Mouse (Mus musculus): ENCODE results near the gene Catsper1. TPM values are rescaled to one million over a fixed set of nuclear protein-coding genes. Genes with fewer than 3 reads are reported as not detected.

Catsper1 gene
- not detected in 2 replicates for polyA plus RNA-seq (2015; fragmentation: Nextera tagmentation; extraction: Ambion mirVana)

DNA sequence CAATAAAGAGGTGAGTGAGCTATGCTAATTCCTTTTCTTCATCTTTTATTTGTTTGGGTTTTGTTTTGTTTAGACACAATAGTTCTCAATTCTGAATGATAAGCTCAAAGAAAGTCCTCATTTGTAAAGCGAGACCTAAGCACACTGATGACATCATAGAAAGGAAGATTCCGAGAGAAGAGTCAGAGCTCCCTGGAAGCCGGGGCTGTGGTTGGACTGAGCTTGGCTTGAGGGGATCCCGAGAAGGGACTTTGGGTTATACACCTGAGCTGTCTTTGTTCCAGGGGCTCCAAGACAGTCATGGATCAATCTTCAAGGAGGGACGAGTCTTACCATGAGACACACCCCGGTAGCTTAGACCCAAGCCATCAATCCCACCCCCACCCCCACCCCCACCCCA is at the start of gene Catsper1:
TSS of gene Catsper1 (plus strand) at position 301 of the 400 bp plus-strand sequence.
- WGBS, result 89% methylated on average over 6 of the region's 6 CpGs
- Histone ChIP-seq H3K4me1 (ENCODE audit: insufficient read depth, low read length) (peaks cover 3% of the 10 kb centered on the region; the same call in 1 of the 2 replicates), H3K36me3 (ENCODE audit: insufficient read depth, low read length) (no peaks in the 10 kb centered on the region), H3K27ac (ENCODE audit: low read length) (no peak within 1 kb of the TSS), H3K4me2 (replicated peaks; ENCODE audit: low read depth, low read length) (no peak within 1 kb of the TSS), H3K4me3 (ENCODE audit: low read length) (no peak within 1 kb of the TSS), H3K9ac (replicated peaks; ENCODE audit: low read length) (no peak within 1 kb of the TSS; the same call in 1 of the 2 replicates), H3K9me3 (ENCODE audit: low read length) (no peaks in the 10 kb centered on the region), H3K27me3 (ENCODE audit: insufficient read depth, low read length) (no peaks in the 10 kb centered on the region)
- ATAC-seq (ENCODE audit: low FRiP score, low TSS enrichment), result no peak

DNA sequence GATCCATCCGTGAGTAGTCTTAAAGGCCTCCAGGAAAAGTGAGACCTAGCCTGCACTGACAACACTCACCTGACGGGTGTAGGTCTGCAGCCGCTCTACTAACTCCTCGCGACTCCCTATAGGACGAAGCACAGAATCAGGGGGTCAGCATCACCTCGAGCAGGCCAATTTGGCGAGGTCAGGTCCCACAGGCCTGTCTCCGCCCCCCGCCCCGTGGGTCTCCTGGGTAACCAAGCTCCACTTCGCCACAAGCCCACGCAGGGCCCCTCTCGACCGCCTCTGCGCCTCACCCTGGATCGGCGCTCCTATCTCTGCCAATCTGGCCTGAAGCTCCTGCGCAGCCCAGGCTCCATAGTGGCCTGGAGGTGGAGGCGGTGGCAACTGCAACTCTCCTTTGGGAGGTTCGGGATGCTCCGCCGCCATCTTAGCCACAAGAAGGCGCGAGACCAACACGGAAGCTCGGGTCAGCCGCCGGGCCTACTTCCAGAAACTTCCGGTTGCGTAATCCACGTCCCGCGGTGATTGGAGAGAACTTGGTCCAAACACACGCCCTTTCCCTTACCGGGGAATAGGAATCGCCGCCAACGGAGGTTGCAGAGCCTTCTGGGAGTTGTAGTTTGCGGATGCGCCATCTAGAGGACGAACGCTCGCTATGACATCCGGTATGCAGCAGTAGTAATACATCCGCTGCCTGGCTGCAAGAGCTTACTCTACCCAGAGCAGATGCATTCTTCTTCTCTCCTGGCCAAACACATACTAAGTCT is 40.4 kb upstream of the Catsper1 start, which contains the start of gene Sf3b2:
TSS of gene Sf3b2 (minus strand) at position 484 of the 764 bp plus-strand sequence.
- Histone ChIP-seq H3K4me3 (ENCODE audit: low read length) (peak within 1 kb of the TSS; percentile 88), H3K27ac (ENCODE audit: low read length) (peak within 1 kb of the TSS; percentile 84), H3K27me3 (ENCODE audit: insufficient read depth, low read length) (no peaks in the 10 kb centered on the region), H3K9me3 (ENCODE audit: low read length) (no peaks in the 10 kb centered on the region), H3K4me1 (ENCODE audit: insufficient read depth, low read length) (peaks cover 31% of the 10 kb centered on the region), H3K9ac (replicated peaks; ENCODE audit: low read length) (peak within 1 kb of the TSS; percentile 88), H3K36me3 (ENCODE audit: insufficient read depth, low read length) (peaks cover 23% of the 10 kb centered on the region; the same call in 1 of the 2 replicates), H3K4me2 (replicated peaks; ENCODE audit: low read depth, low read length) (peak within 1 kb of the TSS; percentile 84)
- WGBS, result under 1% methylated on average over 45 of the region's 46 CpGs
- peak; percentile 97 for ATAC-seq (ENCODE audit: low FRiP score, low TSS enrichment)

DNA sequence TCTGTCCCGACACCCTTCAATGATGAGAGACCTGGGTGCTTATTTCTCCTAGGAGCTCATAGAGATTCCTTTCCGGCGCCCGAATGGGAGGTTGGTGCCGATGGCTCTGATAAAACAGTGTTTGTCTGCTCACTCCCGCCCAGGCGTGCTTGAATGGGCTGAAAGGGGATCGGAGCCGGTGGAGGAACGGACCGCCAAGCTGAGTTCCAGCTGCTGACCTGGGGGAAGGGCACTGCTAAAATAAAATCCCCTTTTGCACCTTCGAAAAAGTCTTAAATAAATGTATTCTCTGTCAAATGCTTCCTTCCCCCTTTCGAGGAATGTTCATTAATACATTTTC is 39.8 kb upstream of the Catsper1 start:
- peak; percentile 36 for ATAC-seq (ENCODE audit: low FRiP score, low TSS enrichment)
- 6% methylated on average over 13 of the region's 13 CpGs for WGBS

DNA sequence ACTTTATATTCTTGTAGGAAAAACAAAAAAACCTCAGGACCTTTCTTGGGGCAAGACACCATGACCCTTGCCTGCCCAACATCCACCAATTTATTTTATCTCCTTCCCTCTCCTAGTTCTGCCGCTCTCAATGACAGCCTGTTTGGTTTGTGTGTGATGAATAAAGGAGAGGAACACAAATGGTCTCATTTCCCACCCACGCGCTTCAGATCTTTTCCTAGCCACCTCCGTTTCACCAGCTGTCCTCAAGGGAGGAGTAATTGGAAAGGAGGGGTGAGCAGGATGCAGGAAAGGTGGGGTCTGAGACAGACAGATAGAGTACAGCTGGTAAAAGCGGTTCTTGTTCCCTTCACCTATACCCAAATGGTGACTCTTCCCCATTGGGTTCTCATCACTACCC is 38.9 kb upstream of the Catsper1 start:
- H3K4me2 ChIP-seq (replicated peaks; ENCODE audit: low read depth, low read length), result no peak overlapping the region
- no peak for ATAC-seq (ENCODE audit: low FRiP score, low TSS enrichment)
- H3K27me3 ChIP-seq (ENCODE audit: insufficient read depth, low read length), result no peaks in the 10 kb centered on the region

More for the DNA sequence above, 39.8 kb upstream of the Catsper1 start:
- peaks cover 17% of the 10 kb centered on the region; the same call in 1 of the 2 replicates for H3K36me3 ChIP-seq (ENCODE audit: insufficient read depth, low read length)
- peak overlapping the region; percentile 84 for H3K27ac ChIP-seq (ENCODE audit: low read length)
- H3K4me3 ChIP-seq (ENCODE audit: low read length), result peak overlapping the region; percentile 88
- H3K4me1 ChIP-seq (ENCODE audit: insufficient read depth, low read length), result peaks cover 31% of the 10 kb centered on the region
- no peaks in the 10 kb centered on the region for H3K9me3 ChIP-seq (ENCODE audit: low read length)
- H3K27me3 ChIP-seq (ENCODE audit: insufficient read depth, low read length), result no peaks in the 10 kb centered on the region
- H3K4me2 ChIP-seq (replicated peaks; ENCODE audit: low read depth, low read length), result peak overlapping the region; percentile 66
- H3K9ac ChIP-seq (replicated peaks; ENCODE audit: low read length), result peak overlapping the region; percentile 78

DNA sequence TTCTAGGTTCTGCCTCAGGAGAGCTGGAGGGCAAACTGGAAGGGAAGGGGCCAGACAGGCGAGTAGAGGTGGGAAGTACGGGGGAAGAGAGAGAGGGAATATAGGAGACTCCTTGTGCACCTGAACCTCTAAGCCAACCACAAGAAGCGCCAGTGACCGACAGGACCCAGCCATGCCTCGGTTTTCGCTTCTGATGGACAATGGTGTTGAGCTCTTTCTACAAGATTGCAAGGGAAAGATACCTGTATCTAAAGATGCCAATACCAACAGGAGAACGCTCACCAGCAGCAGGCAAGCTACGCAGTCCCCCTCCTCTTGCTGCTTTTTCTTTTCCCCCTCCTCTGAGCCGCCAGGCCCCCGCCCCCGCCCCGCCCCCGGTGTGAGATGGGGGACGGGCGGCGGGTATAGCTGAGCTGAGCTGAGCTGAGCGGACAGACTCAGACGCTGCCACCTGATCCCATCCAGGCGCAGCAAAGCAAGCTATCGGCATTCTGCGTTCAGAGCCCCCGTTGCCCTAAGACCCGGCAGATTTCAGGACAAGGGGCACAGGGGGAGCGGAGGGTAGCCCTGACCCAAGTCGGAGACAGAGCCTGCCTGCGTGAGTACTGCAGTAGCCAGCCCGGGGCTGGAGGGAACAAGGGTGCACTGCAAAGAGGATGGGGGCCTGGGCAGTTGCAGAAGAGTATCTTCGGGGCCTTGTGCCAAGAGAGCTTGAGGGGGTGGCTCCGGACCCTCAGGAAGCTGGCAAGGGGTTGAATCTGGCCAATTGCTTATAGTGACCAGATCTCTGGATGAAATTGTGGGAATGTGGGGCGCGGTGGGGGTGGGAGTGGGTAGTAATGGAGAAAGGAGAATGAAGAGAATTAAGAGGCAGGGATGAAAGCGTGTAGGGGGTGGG is 37.4 kb upstream of the Catsper1 start, which contains the start of gene Gal3st3:
TSS of gene Gal3st3 (plus strand) at position 429 of the 898 bp plus-strand sequence.
- Histone ChIP-seq H3K9me3 (ENCODE audit: low read length) (no peaks in the 10 kb centered on the region), H3K4me1 (ENCODE audit: insufficient read depth, low read length) (peaks cover 31% of the 10 kb centered on the region), H3K27me3 (ENCODE audit: insufficient read depth, low read length) (no peaks in the 10 kb centered on the region), H3K4me3 (ENCODE audit: low read length) (peak within 1 kb of the TSS; percentile 43), H3K27ac (ENCODE audit: low read length) (no peak within 1 kb of the TSS), H3K9ac (replicated peaks; ENCODE audit: low read length) (peak within 1 kb of the TSS; percentile 50), H3K4me2 (replicated peaks; ENCODE audit: low read depth, low read length) (peak within 1 kb of the TSS; percentile 56), H3K36me3 (ENCODE audit: insufficient read depth, low read length) (no peaks in the 10 kb centered on the region)
- peak; percentile 6; the same call in 1 of the 2 replicates for ATAC-seq (ENCODE audit: low FRiP score, low TSS enrichment)
- WGBS, result 7% methylated on average over 31 of the region's 32 CpGs

More for the DNA sequence above, 38.9 kb upstream of the Catsper1 start:
- Histone ChIP-seq H3K36me3 (ENCODE audit: insufficient read depth, low read length) (peaks cover 11% of the 10 kb centered on the region; the same call in 1 of the 2 replicates), H3K4me3 (ENCODE audit: low read length) (no peak overlapping the region), H3K27ac (ENCODE audit: low read length) (no peak overlapping the region), H3K4me1 (ENCODE audit: insufficient read depth, low read length) (peaks cover 31% of the 10 kb centered on the region), H3K9ac (replicated peaks; ENCODE audit: low read length) (no peak overlapping the region), H3K9me3 (ENCODE audit: low read length) (no peaks in the 10 kb centered on the region)
- WGBS, result 31% methylated on average over 5 of the region's 5 CpGs

DNA sequence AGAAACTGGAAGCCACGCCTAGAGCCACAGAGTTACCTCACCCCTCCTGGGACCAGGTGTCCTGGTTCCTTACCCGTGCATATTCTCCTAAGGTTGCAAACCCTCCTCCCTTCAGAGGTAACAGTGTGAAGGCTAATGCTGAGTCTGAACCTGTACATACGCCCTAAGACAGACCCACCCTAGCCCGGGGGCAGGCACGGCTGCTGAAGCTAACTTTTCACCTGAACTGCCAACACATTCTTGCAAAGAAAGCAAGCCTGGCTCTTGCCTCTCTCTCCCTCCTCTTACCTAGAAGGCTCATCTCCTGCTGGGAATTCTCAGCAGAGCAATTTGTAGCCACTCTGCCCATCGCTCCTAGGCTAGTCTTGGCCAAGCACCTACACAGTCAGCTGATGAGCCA is 35.0 kb upstream of the Catsper1 start:
- Histone ChIP-seq H3K4me3 (ENCODE audit: low read length) (no peak overlapping the region), H3K27ac (ENCODE audit: low read length) (no peak overlapping the region), H3K4me2 (replicated peaks; ENCODE audit: low read depth, low read length) (no peak overlapping the region), H3K9me3 (ENCODE audit: low read length) (no peaks in the 10 kb centered on the region), H3K4me1 (ENCODE audit: insufficient read depth, low read length) (peaks cover 21% of the 10 kb centered on the region), H3K9ac (replicated peaks; ENCODE audit: low read length) (no peak overlapping the region), H3K36me3 (ENCODE audit: insufficient read depth, low read length) (no peaks in the 10 kb centered on the region), H3K27me3 (ENCODE audit: insufficient read depth, low read length) (no peaks in the 10 kb centered on the region)
- ATAC-seq (ENCODE audit: low FRiP score, low TSS enrichment), result no peak
- 76% methylated on average over 6 of the region's 6 CpGs for WGBS

DNA sequence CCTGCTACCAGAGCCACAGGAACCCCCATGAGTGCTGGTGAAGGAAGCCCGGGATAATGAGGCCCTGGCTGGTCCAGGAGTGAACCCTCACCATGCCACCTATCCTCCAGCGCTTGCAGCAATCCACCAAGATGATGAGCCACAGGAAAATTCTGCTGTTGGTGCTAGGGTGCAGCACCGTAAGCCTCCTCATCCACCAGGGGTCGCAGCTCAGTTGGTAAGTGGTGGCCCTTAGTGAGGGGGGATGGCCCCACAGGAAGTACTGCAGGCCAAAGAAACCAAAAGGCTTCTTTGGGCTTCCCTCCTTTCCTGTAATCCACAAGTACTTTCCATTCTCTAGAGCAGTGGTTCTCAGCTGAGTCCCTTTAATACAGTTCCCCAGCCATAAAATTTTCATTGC is 33.1 kb upstream of the Catsper1 start:
- Histone ChIP-seq H3K9ac (replicated peaks; ENCODE audit: low read length) (no peak overlapping the region), H3K36me3 (ENCODE audit: insufficient read depth, low read length) (no peaks in the 10 kb centered on the region), H3K9me3 (ENCODE audit: low read length) (peaks cover 7% of the 10 kb centered on the region), H3K4me1 (ENCODE audit: insufficient read depth, low read length) (peaks cover 7% of the 10 kb centered on the region; the same call in 1 of the 2 replicates), H3K27ac (ENCODE audit: low read length) (no peak overlapping the region), H3K4me2 (replicated peaks; ENCODE audit: low read depth, low read length) (no peak overlapping the region), H3K27me3 (ENCODE audit: insufficient read depth, low read length) (no peaks in the 10 kb centered on the region), H3K4me3 (ENCODE audit: low read length) (no peak overlapping the region)
- ATAC-seq (ENCODE audit: low FRiP score, low TSS enrichment), result no peak
- 23% methylated on average over 4 of the region's 4 CpGs for WGBS

DNA sequence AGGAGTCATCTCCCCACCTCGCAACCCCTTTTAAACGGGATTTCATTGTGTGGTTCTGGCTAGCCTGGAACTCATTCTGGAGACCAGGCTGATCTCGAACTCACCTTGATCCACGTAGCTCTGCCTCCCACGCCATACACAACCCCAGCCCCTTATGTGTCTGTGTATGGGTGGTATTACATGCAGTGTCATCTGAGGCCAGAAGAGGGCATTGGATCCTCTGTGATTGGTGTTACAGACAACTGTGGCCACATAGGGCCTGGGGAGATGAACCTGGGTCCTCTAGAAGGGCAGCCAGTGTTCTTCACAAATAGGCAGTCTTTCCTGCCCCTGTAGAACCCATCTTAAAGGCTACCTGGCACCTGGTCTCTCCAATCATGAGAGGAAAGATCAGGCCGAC is 29.3 kb upstream of the Catsper1 start:
- ATAC-seq (ENCODE audit: low FRiP score, low TSS enrichment), result no peak
- Histone ChIP-seq H3K4me3 (ENCODE audit: low read length) (no peak overlapping the region), H3K4me1 (ENCODE audit: insufficient read depth, low read length) (peaks cover 3% of the 10 kb centered on the region; the same call in 1 of the 2 replicates), H3K9ac (replicated peaks; ENCODE audit: low read length) (no peak overlapping the region), H3K9me3 (ENCODE audit: low read length) (peaks cover 13% of the 10 kb centered on the region), H3K4me2 (replicated peaks; ENCODE audit: low read depth, low read length) (no peak overlapping the region), H3K27ac (ENCODE audit: low read length) (no peak overlapping the region), H3K27me3 (ENCODE audit: insufficient read depth, low read length) (no peaks in the 10 kb centered on the region), H3K36me3 (ENCODE audit: insufficient read depth, low read length) (no peaks in the 10 kb centered on the region)
- WGBS, result 89% methylated on average over 6 of the region's 6 CpGs

DNA sequence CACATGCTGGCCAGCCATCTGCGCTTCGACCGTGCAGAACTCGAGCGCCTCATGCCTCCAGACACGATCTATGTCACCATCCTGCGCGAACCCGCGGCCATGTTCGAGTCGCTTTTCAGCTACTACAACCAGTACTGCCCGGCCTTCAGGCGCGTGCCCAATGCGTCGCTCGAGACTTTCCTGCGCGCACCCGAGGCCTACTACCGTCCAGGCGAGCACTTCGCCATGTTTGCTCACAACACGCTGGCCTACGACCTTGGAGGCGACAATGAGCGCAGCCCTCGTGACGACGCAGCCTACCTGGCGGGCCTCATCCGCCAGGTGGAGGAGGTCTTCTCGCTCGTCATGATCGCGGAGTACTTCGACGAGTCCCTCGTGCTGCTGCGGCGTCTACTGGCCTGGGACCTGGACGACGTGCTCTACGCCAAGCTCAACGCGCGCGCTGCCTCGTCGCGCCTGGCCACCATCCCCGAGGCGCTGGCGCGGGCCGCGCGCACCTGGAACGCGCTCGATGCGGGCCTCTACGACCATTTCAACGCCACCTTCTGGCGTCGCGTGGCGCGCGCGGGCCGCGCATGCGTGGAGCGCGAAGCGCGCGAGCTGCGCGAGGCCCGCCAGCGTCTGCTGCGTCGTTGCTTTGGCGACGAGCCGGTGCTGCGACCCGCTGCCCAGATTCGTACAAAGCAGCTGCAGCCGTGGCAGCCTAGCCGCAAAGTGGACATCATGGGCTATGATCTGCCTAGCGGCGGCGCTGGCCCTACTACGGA is 28.4 kb upstream of the Catsper1 start:
- ATAC-seq (ENCODE audit: low FRiP score, low TSS enrichment), result no peak
- 41% methylated on average over 98 of the region's 98 CpGs for WGBS

More for the DNA sequence above, 28.4 kb upstream of the Catsper1 start:
- no peak overlapping the region for H3K27ac ChIP-seq (ENCODE audit: low read length)
- peak overlapping the region; percentile 48 for H3K4me2 ChIP-seq (replicated peaks; ENCODE audit: low read depth, low read length)
- no peaks in the 10 kb centered on the region for H3K27me3 ChIP-seq (ENCODE audit: insufficient read depth, low read length)
- peaks cover 13% of the 10 kb centered on the region for H3K9me3 ChIP-seq (ENCODE audit: low read length)
- H3K4me3 ChIP-seq (ENCODE audit: low read length), result peak overlapping the region; percentile 26
- no peaks in the 10 kb centered on the region for H3K36me3 ChIP-seq (ENCODE audit: insufficient read depth, low read length)
- peaks cover 3% of the 10 kb centered on the region; the same call in 1 of the 2 replicates for H3K4me1 ChIP-seq (ENCODE audit: insufficient read depth, low read length)
- H3K9ac ChIP-seq (replicated peaks; ENCODE audit: low read length), result peak overlapping the region; percentile 14; the same call in 1 of the 2 replicates

Data from kidney, embryonic 16.5 days (tissue).